Mouse (Mus musculus) liver, embryonic 14.5 days (tissue): ENCODE measurements around the gene Xrcc1. TPM values are rescaled to one million over a fixed set of nuclear protein-coding genes. Genes with fewer than 3 reads are reported as not detected.

ENCODE experiments used
- ATAC-seq: fragments of 200-750 bp; cut with Nextera tagmentation; 2 replicates; pipeline ENCODE4 v1.8.0; 2017; ENCODE audit warnings: moderate number of reproducible peaks, mild to moderate bottlenecking, moderate library complexity; ENCODE audit not compliant: insufficient read depth
- DNase-seq, 3 experiments: peaks; one replicate each; pipeline ENCODE4 v3.0.0-alpha.2; 2012 to 2013; ENCODE audit warnings: low read depth in 3 of 3, low spot score in 3 of 3
- H3K27ac ChIP-seq: fragments of 300-500 bp; sonication (generic); 2 replicates; pipeline ENCODE4 v1.5.1; 2014; ENCODE audit warnings: moderate library complexity, mild to moderate bottlenecking, control low read depth, inconsistent platforms
- H3K27me3 ChIP-seq: fragments of 300-500 bp; sonication (generic); 2 replicates; pipeline ENCODE4 v1.6.1; 2014; ENCODE audit warnings: mild to moderate bottlenecking, low read length, moderate library complexity; ENCODE audit not compliant: control insufficient read depth, insufficient read depth
- H3K36me3 ChIP-seq: fragments of 300-500 bp; sonication (generic); replicated peaks from 2 replicates; pipeline ENCODE4 v1.6.1; 2014; ENCODE audit warnings: low read depth; ENCODE audit not compliant: control insufficient read depth, insufficient read depth
- H3K4me1 ChIP-seq, 2 experiments: fragments of 200-500 bp in 1 of 2; fragments of 300-500 bp in 1 of 2; sonication (generic) in 1 of 2; replicated peaks; 2 replicates each; pipeline ENCODE4 v1.6.1; 2012 to 2014; ENCODE audit warnings: antibody characterized with exemption in 1 of 2, inconsistent platforms in 1 of 2, low read length in 1 of 2; ENCODE audit not compliant: control insufficient read depth in 2 of 2, insufficient read depth in 2 of 2
- H3K4me2 ChIP-seq: fragments of 300-500 bp; sonication (generic); 2 replicates; pipeline ENCODE4 v1.6.1; 2014; ENCODE audit warnings: low read depth, mild to moderate bottlenecking, control low read depth, moderate library complexity
- H3K4me3 ChIP-seq, 2 experiments: fragments of 200-500 bp in 1 of 2; fragments of 300-500 bp in 1 of 2; sonication (generic) in 1 of 2; 2 replicates each; pipeline ENCODE4 v1.5.1; 2012 to 2014; ENCODE audit warnings: low read depth in 2 of 2, low read length in 2 of 2, mild to moderate bottlenecking in 2 of 2, control low read depth in 1 of 2, inconsistent platforms in 1 of 2, moderate library complexity in 1 of 2; ENCODE audit not compliant: insufficient read depth in 1 of 2
- H3K9ac ChIP-seq: fragments of 300-500 bp; sonication (generic); replicated peaks from 2 replicates; pipeline ENCODE4 v1.6.1; 2014; ENCODE audit warnings: mild to moderate bottlenecking, control low read depth, moderate library complexity
- H3K9me3 ChIP-seq: fragments of 300-500 bp; sonication (generic); 2 replicates; pipeline ENCODE4 v1.6.1; 2016; ENCODE audit warnings: low read length, mixed read lengths; ENCODE audit not compliant: control insufficient read depth
- CTCF ChIP-seq: IDR thresholded peaks from 2 replicates; pipeline ENCODE4 v1.5.1; 2016; ENCODE audit warnings: antibody characterized with exemption, low read depth, control low read depth
- EP300 ChIP-seq: IDR thresholded peaks from 2 replicates; pipeline ENCODE4 v1.6.1; 2016; ENCODE audit warnings: antibody characterized with exemption, low read depth
- WGBS: fragments of 180-500 bp; shearing (Covaris S2); extraction: QIAGEN DNeasy Blood & Tissue Kit; methylation state at CpG from one replicate; pipeline ENCODE4 v1.1.7; 2014; ENCODE audit not compliant: insufficient replicate concordance; 5-methylcytosine and 5-hydroxymethylcytosine counted together
- polyA plus RNA-seq, 2 experiments: library from polyadenylated mRNA; depleted of rRNA in 1 of 2; stranded (reverse) in 1 of 2; unstranded in 1 of 2; fragments of >200 nt; fragmentation: Nextera tagmentation in 1 of 2; extraction: Ambion mirVana in 1 of 2; gene quantifications; 2 replicates each; pipeline versions ENCODE4 v1.2.1 to v1.2.3; 2012 to 2014

Gene Xrcc1
- polyA plus RNA-seq, 2 experiments = 27.3 to 27.8 TPM

- Histone ChIP-seq H3K4me2 (no peak overlapping the region), H3K9me3 (no peaks in the 10 kb centered on the region), H3K36me3 (no peaks in the 10 kb centered on the region), H3K4me1 (0 out of 4 replicates have a peak, but pooled peaks cover 0 to 2% of the 10 kb centered on the region in 2 experiments), H3K4me3 (no peak overlapping the region), H3K27ac (no peak overlapping the region), H3K27me3 (peaks cover 7% of the 10 kb centered on the region), H3K9ac (no peak overlapping the region)
- ATAC-seq = no peak
- DNase-seq = no peak
- no peak for TF ChIP-seq EP300
- no peak for TF ChIP-seq CTCF
- WGBS = 80% methylated on average over 6 of the region's 6 CpGs
Observed at GRCm38 (mm10) chr7:24584876-24585275, 38.8 kb downstream of the Xrcc1 start.

GRCm38 (mm10) chr7:24585995-24586394 lies 39.9 kb downstream of the Xrcc1 start:
- DNase-seq (no peak), ATAC-seq (no peak)
- no peaks in the 10 kb centered on the region for H3K9me3 ChIP-seq
- H3K9ac ChIP-seq = no peak overlapping the region
- TF ChIP-seq EP300 = no peak
- TF ChIP-seq CTCF = no peak
- H3K36me3 ChIP-seq = no peaks in the 10 kb centered on the region
- H3K4me3 ChIP-seq = no peak overlapping the region
- no peak overlapping the region for H3K4me2 ChIP-seq
- H3K4me1 ChIP-seq = peaks cover 0 to 5% of the 10 kb centered on the region in 2 experiments; a peak in 2 of 4 replicates
- 60% methylated on average over 16 of the region's 16 CpGs for WGBS
- H3K27ac ChIP-seq = no peak overlapping the region
- peaks cover 7% of the 10 kb centered on the region for H3K27me3 ChIP-seq

- peaks cover 7% of the 10 kb centered on the region for H3K27me3 ChIP-seq
- H3K36me3 ChIP-seq = no peaks in the 10 kb centered on the region
- ATAC-seq = peak; percentile 72
- H3K4me2 ChIP-seq = peak overlapping the region; percentile 48
- H3K4me3 ChIP-seq = peak overlapping the region in 1 of 2 experiments; percentile 29; a peak in 1 of 4 replicates
- H3K27ac ChIP-seq = no peak overlapping the region
- no peaks in the 10 kb centered on the region for H3K9me3 ChIP-seq
- TF ChIP-seq CTCF = no peak
- no peak overlapping the region for H3K9ac ChIP-seq
- peaks cover 4 to 14% of the 10 kb centered on the region in 2 experiments for H3K4me1 ChIP-seq
- 5% methylated on average over 8 of the region's 8 CpGs for WGBS
- DNase-seq = no peak
Observed at GRCm38 (mm10) chr7:24586828-24587227, 40.7 kb downstream of the Xrcc1 start.

- 11% methylated on average over 30 of the region's 30 CpGs for WGBS
- no peaks in the 10 kb centered on the region for H3K9me3 ChIP-seq
- no peak within 1 kb of the TSS for H3K27ac ChIP-seq
- peak within 1 kb of the TSS; percentile 48 for H3K4me2 ChIP-seq
- H3K4me3 ChIP-seq = peak within 1 kb of the TSS; percentile 26 to 29
- ATAC-seq = no peak
- no peaks in the 10 kb centered on the region for H3K36me3 ChIP-seq
- H3K27me3 ChIP-seq = peaks cover 7% of the 10 kb centered on the region
- peaks cover 10 to 21% of the 10 kb centered on the region in 2 experiments for H3K4me1 ChIP-seq
- H3K9ac ChIP-seq = no peak within 1 kb of the TSS
- no peak for TF ChIP-seq CTCF
- no peak for TF ChIP-seq EP300
- no peak for DNase-seq
Observed at GRCm38 (mm10) chr7:24587330-24588105, 41.4 kb downstream of the Xrcc1 start, which contains the start of the genes Ethe1 and Zfp575. TSS of gene Ethe1 (plus strand) at chr7:24587543. TSS of gene Zfp575 (minus strand) at chr7:24587641.

- no peak for TF ChIP-seq EP300
- no peak for TF ChIP-seq CTCF
- ATAC-seq (no peak), DNase-seq (no peak)
- H3K4me3 ChIP-seq = no peak overlapping the region
- 65% methylated on average over 13 of the region's 13 CpGs for WGBS
- no peaks in the 10 kb centered on the region for H3K9me3 ChIP-seq
- H3K27me3 ChIP-seq = peaks cover 7% of the 10 kb centered on the region
- H3K27ac ChIP-seq = no peak overlapping the region
- no peak overlapping the region for H3K9ac ChIP-seq
- H3K4me1 ChIP-seq = peaks cover 18 to 29% of the 10 kb centered on the region in 2 experiments
- H3K36me3 ChIP-seq = no peaks in the 10 kb centered on the region
- H3K4me2 ChIP-seq = no peak overlapping the region
Observed at GRCm38 (mm10) chr7:24588336-24588735, 42.2 kb downstream of the Xrcc1 start.
